In genomic region chr16:6842066-6842785, GRCm38 (mm10) we compare ENCODE assay signal across 15 mouse cellular contexts.
DNase-seq lines count a peak whose midpoint lies in the region; ATAC-seq and TF ChIP-seq lines count a peak whose summit lies in the region.
"Had no signal": no experiment of that assay in that cellular context is flagged by ENCODE, and none has a peak within 500 bp of the region (broad histone marks: within the 10 kb centered on the region; RNA-seq: fewer than 3 reads in every experiment).

No protein-coding gene starts in this region.

- TF ChIP-seq EP300 in stomach, postnatal 0 days (optimal IDR thresholded peaks at IDR 0.05) = no peak

- 26% methylated on average over 8 of the region's 8 CpGs for WGBS in forebrain, embryonic 10.5 days
- 31% methylated on average over 8 of the region's 8 CpGs for WGBS in forebrain, embryonic 14.5 days
- 42% methylated on average over 8 of the region's 8 CpGs for WGBS in hindbrain, embryonic 15.5 days
- 58% methylated on average over 8 of the region's 8 CpGs for WGBS in heart, embryonic 10.5 days
- 51% methylated on average over 8 of the region's 8 CpGs for WGBS in stomach, postnatal 0 days

- no peak overlapping the region for H3K9ac ChIP-seq in forebrain, embryonic 14.5 days (ENCODE audit: low read length)
- no peak overlapping the region for H3K9ac ChIP-seq in hindbrain, embryonic 15.5 days
- no peak overlapping the region for H3K9ac ChIP-seq in stomach, postnatal 0 days (ENCODE audit: low read length)
- H3K9ac ChIP-seq: embryonic facial prominence, embryonic 12.5 days; forebrain, embryonic 15.5 days had no signal

- TF ChIP-seq CTCF in stomach, postnatal 0 days (IDR thresholded peaks at IDR 0.05; ENCODE audit: low read depth) = no peak

- H3K9me3 ChIP-seq in forebrain, embryonic 10.5 days = no peaks in the 10 kb centered on the region
- H3K9me3 ChIP-seq in forebrain, embryonic 14.5 days (replicated peaks; ENCODE audit: control insufficient read depth, low read length) = no peaks in the 10 kb centered on the region
- H3K9me3 ChIP-seq in hindbrain, embryonic 15.5 days = no peaks in the 10 kb centered on the region
- no peaks in the 10 kb centered on the region for H3K9me3 ChIP-seq in heart, embryonic 10.5 days
- no peaks in the 10 kb centered on the region for H3K9me3 ChIP-seq in stomach, postnatal 0 days (ENCODE audit: control insufficient read depth, low read length)
- H3K9me3 ChIP-seq: embryonic facial prominence, embryonic 12.5 days; forebrain, embryonic 15.5 days had no signal

- ATAC-seq in forebrain, embryonic 14.5 days = no peak
- no peak for ATAC-seq in hindbrain, embryonic 15.5 days (ENCODE audit: low FRiP score, low read depth)
- no peak for ATAC-seq in stomach, postnatal 0 days (ENCODE audit: low FRiP score, low TSS enrichment)
- ATAC-seq: forebrain, embryonic 15.5 days had no signal

- H3K4me2 ChIP-seq in forebrain, embryonic 14.5 days (ENCODE audit: low read length) = no peak overlapping the region
- H3K4me2 ChIP-seq in hindbrain, embryonic 15.5 days = peak overlapping the region; percentile 34
- no peak overlapping the region for H3K4me2 ChIP-seq in stomach, postnatal 0 days (replicated peaks; ENCODE audit: low read depth)
- H3K4me2 ChIP-seq: embryonic facial prominence, embryonic 12.5 days; forebrain, embryonic 15.5 days had no signal

- H3K27ac ChIP-seq in forebrain, embryonic 10.5 days = no peak overlapping the region
- no peak overlapping the region for H3K27ac ChIP-seq in forebrain, embryonic 14.5 days (ENCODE audit: low read depth, low read length)
- H3K27ac ChIP-seq in hindbrain, embryonic 15.5 days (replicated peaks) = no peak overlapping the region
- no peak overlapping the region for H3K27ac ChIP-seq in heart, embryonic 10.5 days
- no peak overlapping the region for H3K27ac ChIP-seq in stomach, postnatal 0 days (replicated peaks)
- H3K27ac ChIP-seq: embryonic facial prominence, embryonic 12.5 days; forebrain, embryonic 15.5 days had no signal

- H3K4me1 ChIP-seq in forebrain, embryonic 10.5 days = peaks cover 30% of the 10 kb centered on the region
- H3K4me1 ChIP-seq in forebrain, embryonic 14.5 days (ENCODE audit: control insufficient read depth, insufficient read depth, low read length) = no peaks in the 10 kb centered on the region
- H3K4me1 ChIP-seq in hindbrain, embryonic 15.5 days (replicated peaks) = peaks cover 33% of the 10 kb centered on the region
- peaks cover 5% of the 10 kb centered on the region; the same call in 1 of the 2 replicates for H3K4me1 ChIP-seq in heart, embryonic 10.5 days
- H3K4me1 ChIP-seq in stomach, postnatal 0 days (replicated peaks; ENCODE audit: control insufficient read depth, insufficient read depth) = no peaks in the 10 kb centered on the region
- H3K4me1 ChIP-seq: embryonic facial prominence, embryonic 12.5 days had no signal

- H3K27me3 ChIP-seq in forebrain, embryonic 10.5 days (ENCODE audit: poor library complexity, severe bottlenecking) = peaks cover 15% of the 10 kb centered on the region
- 0 out of 2 replicates have a peak, but pooled peaks cover 4% of the 10 kb centered on the region for H3K27me3 ChIP-seq in forebrain, embryonic 14.5 days (replicated peaks; ENCODE audit: control insufficient read depth, insufficient read depth, low read length)
- no peaks in the 10 kb centered on the region for H3K27me3 ChIP-seq in hindbrain, embryonic 15.5 days
- no peaks in the 10 kb centered on the region for H3K27me3 ChIP-seq in heart, embryonic 10.5 days (ENCODE audit: insufficient read depth, poor library complexity, severe bottlenecking)
- no peaks in the 10 kb centered on the region for H3K27me3 ChIP-seq in stomach, postnatal 0 days (ENCODE audit: control insufficient read depth, insufficient read depth, low read length)
- H3K27me3 ChIP-seq: embryonic facial prominence, embryonic 12.5 days; forebrain, embryonic 15.5 days had no signal

- no peaks in the 10 kb centered on the region for H3K36me3 ChIP-seq in forebrain, embryonic 10.5 days (replicated peaks)
- no peaks in the 10 kb centered on the region for H3K36me3 ChIP-seq in forebrain, embryonic 14.5 days (ENCODE audit: control insufficient read depth, insufficient read depth, low read length)
- no peaks in the 10 kb centered on the region for H3K36me3 ChIP-seq in hindbrain, embryonic 15.5 days
- H3K36me3 ChIP-seq in heart, embryonic 10.5 days = no peaks in the 10 kb centered on the region
- H3K36me3 ChIP-seq in stomach, postnatal 0 days (ENCODE audit: control insufficient read depth, insufficient read depth, low read length) = no peaks in the 10 kb centered on the region
- H3K36me3 ChIP-seq: embryonic facial prominence, embryonic 12.5 days; forebrain, embryonic 15.5 days had no signal

- DNase-seq in forebrain, embryonic 10.5 days (ENCODE audit: extremely low spot score, low spot score) = peak; percentile 15
- DNase-seq in forebrain, embryonic 14.5 days (ENCODE audit: low spot score) = no peak
- DNase-seq in 416B (ENCODE audit: low read depth) (peak; percentile 10), ZHBTc4 (ENCODE audit: low read depth, low spot score) (peak; percentile 63)
- DNase-seq in heart, embryonic 10.5 days (ENCODE audit: low spot score) = no peak
- DNase-seq in stomach, postnatal 0 days (ENCODE audit: low spot score) = no peak
- no peak for DNase-seq in frontal cortex, postnatal 10 days (ENCODE audit: low spot score in 2 of 2)
- DNase-seq: cerebellum, adult 8-10 months; gastrocnemius, postnatal 25 days; heart, postnatal 36 days; kidney, postnatal 10 days; layer of hippocampus, postnatal 36 days had no signal

- H3K4me3 ChIP-seq in forebrain, embryonic 10.5 days = no peak overlapping the region
- H3K4me3 ChIP-seq in forebrain, embryonic 14.5 days (ENCODE audit: low read depth, low read length) = no peak overlapping the region
- no peak overlapping the region for H3K4me3 ChIP-seq in hindbrain, embryonic 15.5 days
- no peak overlapping the region for H3K4me3 ChIP-seq in heart, embryonic 10.5 days
- H3K4me3 ChIP-seq in stomach, postnatal 0 days (ENCODE audit: low read depth, low read length) = no peak overlapping the region
- H3K4me3 ChIP-seq: embryonic facial prominence, embryonic 12.5 days; forebrain, embryonic 15.5 days had no signal

Comparison
In these comparisons a context has a peak if more than half of its experiments do, and no peak if none do; other contexts are left out.
1. DNase-seq: peak in forebrain, embryonic 10.5 days (single experiment), 416B (single experiment) and ZHBTc4 (single experiment); none in forebrain, embryonic 14.5 days (single experiment), heart, embryonic 10.5 days (single experiment), stomach, postnatal 0 days (single experiment) and frontal cortex, postnatal 10 days (0 of 2).